14 mouse cellular contexts compared by ENCODE assay signal in genomic region chr14:28301251-28301650, GRCm38 (mm10).
DNase-seq lines count a peak whose midpoint lies in the region; ATAC-seq and TF ChIP-seq lines count a peak whose summit lies in the region.
"Had no signal": no experiment of that assay in that cellular context is flagged by ENCODE, and none has a peak within 500 bp of the region (broad histone marks: within the 10 kb centered on the region; RNA-seq: fewer than 3 reads in every experiment).

No protein-coding gene starts in this region.

- H3K27ac ChIP-seq in heart, embryonic 10.5 days: no peak overlapping the region; the same call in 1 of the 2 replicates
- H3K27ac ChIP-seq in liver, embryonic 14.5 days: no peak overlapping the region
- H3K27ac ChIP-seq: forebrain, embryonic 12.5 days; heart, embryonic 15.5 days had no signal

- H3K4me1 ChIP-seq in heart, embryonic 10.5 days: peaks cover 23% of the 10 kb centered on the region
- H3K4me1 ChIP-seq in liver, embryonic 14.5 days (replicated peaks; ENCODE audit: control insufficient read depth in 2 of 2, insufficient read depth in 2 of 2, low read length in 1 of 2): no peaks in the 10 kb centered on the region
- H3K4me1 ChIP-seq: forebrain, embryonic 12.5 days had no signal

- ATAC-seq in liver, embryonic 14.5 days (ENCODE audit: insufficient read depth): no peak
- ATAC-seq: CD4-positive, CD25-positive, alpha-beta regulatory T cell, adult 4 months; inflammation-experienced regulatory T-cells, adult 6 months had no signal

- TF ChIP-seq CTCF in liver, embryonic 14.5 days (IDR thresholded peaks at IDR 0.05; ENCODE audit: low read depth): 0 out of 2 replicates have a peak, but pooled peaks have one; percentile 9

- no peaks in the 10 kb centered on the region for H3K9me3 ChIP-seq in heart, embryonic 10.5 days
- no peaks in the 10 kb centered on the region for H3K9me3 ChIP-seq in liver, embryonic 14.5 days (ENCODE audit: control insufficient read depth, low read length)
- H3K9me3 ChIP-seq: forebrain, embryonic 12.5 days; heart, embryonic 15.5 days had no signal

- DNase-seq in heart, embryonic 10.5 days (ENCODE audit: low spot score): peak; percentile 87
- no peak for DNase-seq in heart, adult 9 months (ENCODE audit: low spot score in 2 of 2)
- no peak for DNase-seq in liver, embryonic 14.5 days (ENCODE audit: low read depth in 3 of 3, low spot score in 3 of 3)
- DNase-seq in liver (no peak), R1 (ENCODE audit: low read depth, low spot score) (peak; percentile 3)
- DNase-seq in retina, postnatal 1 day: peak; percentile 16
- no peak for DNase-seq in layer of hippocampus, adult 18-20 months (ENCODE audit: low spot score in 2 of 2)
- DNase-seq: cerebellum, adult 8-10 months; right cerebral cortex, postnatal 4 days; thymus, postnatal 14 days had no signal

- no peak overlapping the region for H3K9ac ChIP-seq in liver, embryonic 14.5 days (replicated peaks)
- H3K9ac ChIP-seq: forebrain, embryonic 12.5 days; heart, embryonic 15.5 days had no signal

- H3K27me3 ChIP-seq in heart, embryonic 10.5 days (ENCODE audit: insufficient read depth, poor library complexity, severe bottlenecking): no peaks in the 10 kb centered on the region
- no peaks in the 10 kb centered on the region for H3K27me3 ChIP-seq in liver, embryonic 14.5 days (ENCODE audit: control insufficient read depth, insufficient read depth, low read length)
- H3K27me3 ChIP-seq: forebrain, embryonic 12.5 days had no signal

- H3K36me3 ChIP-seq in heart, embryonic 10.5 days: no peaks in the 10 kb centered on the region
- H3K36me3 ChIP-seq in liver, embryonic 14.5 days (replicated peaks; ENCODE audit: control insufficient read depth, insufficient read depth, low read depth): no peaks in the 10 kb centered on the region
- H3K36me3 ChIP-seq: forebrain, embryonic 12.5 days; heart, embryonic 15.5 days had no signal

- no peak for TF ChIP-seq EP300 in liver, embryonic 14.5 days (IDR thresholded peaks at IDR 0.05; ENCODE audit: low read depth)

- no peak overlapping the region for H3K4me3 ChIP-seq in heart, embryonic 10.5 days
- H3K4me3 ChIP-seq in liver, embryonic 14.5 days (ENCODE audit: insufficient read depth in 1 of 2, low read depth in 2 of 2, low read length in 2 of 2): no peak overlapping the region
- H3K4me3 ChIP-seq: forebrain, embryonic 12.5 days; heart, embryonic 15.5 days had no signal

- H3K4me2 ChIP-seq in liver, embryonic 14.5 days (ENCODE audit: low read depth): no peak overlapping the region
- H3K4me2 ChIP-seq: forebrain, embryonic 12.5 days; heart, embryonic 15.5 days had no signal

- 11% methylated on average over 5 of the region's 5 CpGs for WGBS in heart, embryonic 10.5 days
- WGBS in liver, embryonic 14.5 days (ENCODE audit: insufficient replicate concordance): 37% methylated on average over 5 of the region's 5 CpGs

Comparison
In these comparisons a context has a peak if more than half of its experiments do, and no peak if none do; other contexts are left out.
1. DNase-seq: peak in heart, embryonic 10.5 days (single experiment), R1 (single experiment) and retina, postnatal 1 day (single experiment); none in heart, adult 9 months (0 of 2), liver, embryonic 14.5 days (0 of 3), liver (single experiment) and layer of hippocampus, adult 18-20 months (0 of 2).